Mouse (Mus musculus): ENCODE data around the gene Usp53.

Gene Usp53

DNA sequence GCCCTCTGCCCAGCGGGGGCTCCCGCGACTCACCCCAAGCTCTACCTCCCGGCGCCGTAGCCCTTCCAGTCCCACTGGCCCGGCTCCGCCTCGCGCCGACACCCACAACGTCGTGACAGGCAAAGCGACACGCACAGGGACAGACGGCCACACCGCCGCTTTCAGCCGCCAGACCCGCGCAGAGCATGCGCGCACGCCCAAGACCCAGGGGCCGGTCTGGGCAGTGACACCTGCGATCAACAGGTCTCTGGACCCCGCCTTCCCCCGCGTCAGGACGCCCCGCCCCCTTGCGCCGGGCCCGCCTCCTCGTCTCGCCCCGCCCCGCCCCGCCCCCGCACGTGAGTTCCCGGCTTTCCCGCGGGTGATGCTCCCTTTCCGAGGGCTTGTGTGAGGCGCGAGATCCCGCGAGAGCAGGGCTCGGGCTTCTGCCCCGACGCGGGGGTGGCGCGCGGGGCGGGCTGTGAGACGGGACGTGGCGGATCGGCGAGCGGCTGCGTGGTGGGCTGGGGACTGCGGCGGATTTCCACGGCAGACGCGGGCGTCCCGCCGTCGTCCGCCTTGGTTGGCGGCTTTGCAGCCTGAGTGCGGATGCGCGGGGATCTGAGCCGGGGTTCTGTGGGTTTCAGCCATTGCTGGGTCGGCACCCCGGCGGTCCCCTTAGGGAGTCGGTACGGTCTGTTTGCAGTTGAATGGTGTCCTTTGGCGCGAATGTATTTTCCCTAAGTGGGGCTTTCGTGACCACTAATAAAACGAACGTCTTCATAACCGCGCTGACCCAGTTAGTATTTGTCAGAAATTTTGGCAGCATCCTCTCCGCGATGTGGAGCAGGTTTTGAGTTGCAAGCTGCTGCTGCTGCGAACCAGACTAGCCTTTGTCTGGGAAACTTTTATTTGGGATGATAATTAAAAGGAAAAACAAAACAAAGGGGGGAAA is at the start of gene Usp53:
Usp53 (minus strand) TSS at position 262 of the 934 bp plus-strand sequence.
- in situ Hi-C loops (cut with MboI, MseI) = loop anchor here (10.0 to 25.0 kb wide), 2 partner anchors 60 to 528 kb away; partner anchors contain the start of gene 1810037I17Rik

DNA sequence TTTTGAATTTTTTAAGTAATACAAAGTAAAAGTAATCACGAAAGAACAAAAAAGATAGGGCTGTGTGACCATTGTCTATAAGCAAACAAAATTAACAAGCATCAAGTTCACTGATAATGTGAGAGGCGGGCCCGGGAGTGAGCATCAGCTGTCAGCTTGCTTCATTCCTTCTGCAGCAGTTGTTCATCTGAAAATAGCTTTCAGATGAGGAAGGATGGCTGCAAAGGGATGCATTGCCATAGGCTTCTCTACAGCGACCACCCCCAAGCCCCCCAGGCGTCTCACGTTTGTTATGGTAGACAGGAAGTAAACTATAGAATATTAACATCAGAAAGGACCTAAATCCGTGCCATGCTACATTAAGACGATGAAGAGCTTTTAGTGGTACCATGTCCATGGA is 49.5 kb upstream of the Usp53 start:
- in situ Hi-C loops (cut with MboI, MseI) = no loop called here

GRCm38 (mm10) chr3:123025634-123026033 is 41.3 kb upstream of the Usp53 start:
- in situ Hi-C loops (cut with MboI, MseI) = no loop called here

DNA sequence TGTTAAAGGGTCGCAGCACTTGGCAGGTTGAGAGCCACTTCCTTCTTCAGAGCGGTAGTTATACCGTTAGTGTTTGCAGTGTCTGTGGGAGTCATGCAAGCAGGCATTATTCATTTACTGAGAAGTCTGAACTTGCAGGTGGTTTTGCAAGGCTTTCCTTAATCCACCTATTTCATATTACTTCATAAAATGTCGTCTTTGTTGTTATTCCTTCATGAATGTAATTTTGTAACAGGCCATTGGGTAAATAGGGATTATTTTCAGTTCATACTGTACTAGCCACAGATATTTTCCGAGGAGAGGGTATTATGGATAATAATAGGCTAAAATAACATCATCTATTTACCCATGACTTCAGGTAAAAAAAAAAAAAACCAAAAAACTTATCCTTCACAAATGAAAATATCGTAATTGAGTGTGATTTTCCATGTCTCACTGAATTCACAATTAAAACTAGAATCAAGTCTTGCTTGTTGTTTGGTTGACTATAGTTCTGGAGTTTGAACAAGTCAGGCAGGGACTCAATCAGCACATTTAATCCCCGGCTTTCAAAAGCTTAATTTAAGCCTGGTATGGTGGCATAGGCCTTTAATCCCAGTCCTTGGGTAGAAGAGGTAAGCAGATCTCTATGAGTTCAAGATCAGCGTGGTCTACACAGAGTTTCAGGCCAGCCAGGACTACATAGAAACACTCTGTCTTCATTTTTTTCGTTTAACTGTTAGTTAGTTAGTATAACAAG is 40.4 kb upstream of the Usp53 start:
- in situ Hi-C loops (cut with MboI, MseI) = no loop called here

- in situ Hi-C loops (cut with MboI, MseI) = no loop called here
Measured at GRCm38 (mm10) chr3:123018792-123019191, 34.5 kb upstream of the Usp53 start.

DNA sequence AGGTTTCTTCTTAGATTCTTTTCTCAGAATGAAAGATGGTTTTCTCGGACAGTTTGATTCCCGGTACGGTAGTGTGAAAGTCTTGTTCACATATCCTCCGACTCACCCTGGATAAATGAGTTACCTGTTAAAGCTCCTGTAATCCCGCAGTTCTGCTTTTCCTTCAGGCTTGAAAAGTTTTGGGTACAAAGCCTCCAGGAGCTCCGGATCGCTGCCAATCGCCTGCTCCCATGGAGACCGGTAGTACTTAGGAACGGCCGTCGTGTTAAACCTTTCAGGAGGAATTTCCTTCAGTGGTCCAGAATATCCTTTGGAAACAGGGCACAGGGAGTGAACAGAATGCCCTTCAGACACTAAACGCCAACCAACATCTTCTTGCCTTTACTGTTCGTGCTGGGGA is 29.2 kb upstream of the Usp53 start:
- in situ Hi-C loops (cut with MboI, MseI) = no loop called here

DNA sequence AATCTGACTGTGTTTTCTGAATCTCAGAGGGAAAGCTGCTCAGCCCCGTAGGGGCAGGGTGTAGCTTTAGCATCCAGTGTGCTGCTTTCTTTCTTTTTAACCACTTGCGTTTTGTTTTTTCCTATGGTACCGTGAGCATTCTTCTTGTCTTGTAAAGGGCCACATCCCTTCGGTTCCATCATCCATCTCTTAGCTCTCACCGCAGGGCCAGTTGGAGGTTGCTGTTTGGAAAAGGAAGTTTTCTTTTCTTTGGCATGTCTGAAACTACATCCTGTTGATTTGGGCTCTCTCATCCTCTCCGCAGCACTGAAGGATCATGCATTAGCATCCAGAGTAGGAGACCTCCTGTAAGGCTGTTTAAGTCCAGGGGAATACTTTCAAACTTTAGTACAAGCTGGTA is 25.1 kb upstream of the Usp53 start:
- in situ Hi-C loops (cut with MboI, MseI) = no loop called here

- in situ Hi-C loops (cut with MboI, MseI) = no loop called here
Measured at GRCm38 (mm10) chr3:123007386-123007785, 23.1 kb upstream of the Usp53 start.

- in situ Hi-C loops (cut with MboI, MseI) = no loop called here
Measured at GRCm38 (mm10) chr3:123001053-123001452, 16.7 kb upstream of the Usp53 start.

GRCm38 (mm10) chr3:122998511-122998910 is 14.2 kb upstream of the Usp53 start:
- in situ Hi-C loops (cut with MboI, MseI) = loop anchor here (25.0 kb wide), 1 partner anchor 514 kb away; no protein-coding TSS in a partner anchor

DNA sequence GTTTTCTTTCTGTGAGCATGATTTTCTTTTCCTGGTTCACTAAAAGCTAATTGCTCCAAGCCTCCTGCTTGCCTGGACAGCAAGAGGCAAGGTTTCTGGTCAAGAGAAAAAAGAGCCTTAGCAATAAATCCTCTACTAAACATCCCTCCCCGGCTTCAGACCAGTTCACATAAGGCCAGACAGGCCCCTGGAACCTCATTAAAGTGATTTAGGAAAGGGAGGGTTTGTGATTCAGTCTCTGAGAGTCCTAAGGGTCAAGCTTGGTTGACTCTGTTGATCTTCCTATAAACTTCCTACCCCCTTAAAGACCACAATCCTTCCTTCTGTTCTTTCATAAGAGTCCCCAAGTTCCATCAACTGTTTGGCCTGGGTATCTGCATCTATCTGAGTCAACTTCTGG is 12.7 kb upstream of the Usp53 start:
- in situ Hi-C loops (cut with MboI, MseI) = loop anchor here (25.0 kb wide), 1 partner anchor 515 kb away; no protein-coding TSS in a partner anchor

DNA sequence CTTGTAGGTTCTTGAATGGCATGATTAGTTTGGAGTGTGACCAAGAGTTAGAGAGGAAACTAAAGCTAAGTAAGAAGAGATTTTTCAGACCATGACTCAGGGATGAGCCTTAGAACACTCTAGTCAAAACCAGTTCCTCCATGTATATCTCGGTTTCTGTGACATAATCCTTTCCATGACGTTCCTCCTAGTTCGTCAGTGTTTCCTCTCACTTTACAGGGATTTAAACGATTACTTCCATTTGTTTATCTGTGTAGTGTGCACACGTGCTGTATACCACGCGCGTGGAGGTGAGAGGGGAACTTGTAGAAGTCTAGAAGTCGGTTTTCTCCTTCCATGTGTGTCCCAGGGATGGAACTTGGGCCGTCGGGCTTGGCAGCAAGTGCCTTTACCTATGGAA is 2.6 kb upstream of the Usp53 start:
- in situ Hi-C loops (cut with MboI, MseI) = loop anchor here (10.0 to 25.0 kb wide), 2 partner anchors 62 to 525 kb away; partner anchors contain the start of gene 1810037I17Rik

GRCm38 (mm10) chr3:122986386-122986785 is 2.1 kb upstream of the Usp53 start:
- in situ Hi-C loops (cut with MboI, MseI) = loop anchor here (10.0 to 25.0 kb wide), 2 partner anchors 62 to 526 kb away; partner anchors contain the start of gene 1810037I17Rik

DNA sequence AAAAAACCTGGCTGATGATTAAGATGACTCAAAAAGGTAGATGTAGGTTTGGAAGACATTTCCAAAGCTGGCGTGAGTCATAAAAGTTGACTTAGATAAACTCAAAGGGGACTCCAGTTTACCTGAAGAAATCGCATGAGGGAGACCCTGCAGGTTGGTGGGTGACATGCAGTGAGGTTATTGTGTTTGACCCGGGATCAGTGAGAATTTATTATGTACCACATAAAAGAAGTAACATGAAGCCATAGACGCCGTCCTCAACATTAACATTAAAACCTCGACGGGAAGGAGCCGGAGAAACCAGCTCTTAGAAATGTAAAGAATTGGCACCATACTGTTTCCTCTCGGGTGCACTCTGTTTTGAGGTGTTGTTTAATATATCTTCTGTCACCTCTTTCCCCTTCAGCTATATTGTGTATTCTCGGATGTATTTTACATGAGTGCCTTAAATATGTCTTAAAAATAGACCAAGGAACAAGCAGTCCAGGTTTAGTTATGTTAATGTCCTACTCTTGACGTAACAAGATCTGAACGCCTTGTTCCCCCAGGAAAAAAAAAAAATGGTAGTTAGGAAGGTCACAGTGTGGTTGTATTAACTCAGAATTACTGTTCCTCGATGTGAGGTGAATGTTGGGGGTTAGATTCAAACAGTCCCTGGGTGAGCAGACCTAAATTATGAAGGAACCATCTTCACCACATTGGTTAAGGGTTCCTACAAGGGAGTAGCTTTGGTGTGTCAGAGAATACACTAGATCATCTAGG is 1.1 kb upstream of the Usp53 start:
- in situ Hi-C loops (cut with MboI, MseI) = loop anchor here (10.0 to 25.0 kb wide), 2 partner anchors 61 to 527 kb away; partner anchors contain the start of gene 1810037I17Rik

- in situ Hi-C loops (cut with MboI, MseI) = loop anchor here (10.0 to 25.0 kb wide), 2 partner anchors 59 to 528 kb away; partner anchors contain the start of gene 1810037I17Rik
Measured at GRCm38 (mm10) chr3:122983849-122984248, 461 bp downstream of the Usp53 start.

GRCm38 (mm10) chr3:122975964-122976363 is 8.3 kb downstream of the Usp53 start:
- in situ Hi-C loops (cut with MboI, MseI) = loop anchor here (25.0 kb wide), 1 partner anchor 536 kb away; no protein-coding TSS in a partner anchor

DNA sequence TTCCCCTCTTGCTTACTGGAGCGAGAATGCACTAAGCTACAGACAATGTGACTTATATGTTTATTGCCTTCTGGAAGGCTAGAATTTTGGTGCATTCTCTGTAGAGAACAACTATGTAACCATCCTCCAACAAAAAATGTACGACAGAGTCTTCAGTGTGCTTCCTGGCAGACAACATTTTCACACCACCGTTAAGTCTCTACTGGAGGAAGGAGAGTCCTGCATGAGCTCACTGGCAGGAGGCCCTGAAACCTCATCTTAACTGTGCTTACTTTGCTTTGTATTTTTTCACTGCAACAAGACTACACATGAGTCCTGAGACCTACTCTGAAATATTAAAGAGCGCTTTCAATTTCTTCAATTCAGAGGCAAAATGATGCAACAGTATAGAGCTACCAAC is 8.9 kb downstream of the Usp53 start:
- in situ Hi-C loops (cut with MboI, MseI) = loop anchor here (25.0 kb wide), 1 partner anchor 537 kb away; no protein-coding TSS in a partner anchor

DNA sequence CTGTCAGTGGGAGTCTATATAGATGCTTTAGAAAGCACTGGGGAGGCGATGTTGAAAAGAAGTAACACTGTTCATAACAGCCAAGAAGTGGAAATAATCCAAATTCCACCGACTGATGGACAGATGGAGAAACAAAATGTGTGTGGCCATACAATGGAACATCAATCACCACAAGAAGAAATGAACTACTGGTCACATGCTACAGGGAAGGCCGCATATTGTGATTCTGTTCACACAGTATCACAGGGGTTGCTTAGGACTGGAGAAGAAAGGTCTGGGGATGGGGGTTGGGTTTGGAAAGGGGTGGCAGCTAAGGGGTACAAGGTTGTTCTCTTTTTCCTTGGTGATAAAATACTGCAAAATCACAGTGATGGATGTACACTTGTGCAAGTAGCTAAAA is 9.5 kb downstream of the Usp53 start:
- in situ Hi-C loops (cut with MboI, MseI) = loop anchor here (25.0 kb wide), 2 partner anchors 537 to 1713 kb away; no protein-coding TSS in a partner anchor

GRCm38 (mm10) chr3:122972126-122972822 is 12.0 kb downstream of the Usp53 start:
- in situ Hi-C loops (cut with MboI, MseI) = loop anchor here (25.0 kb wide), 1 partner anchor 1710 kb away; no protein-coding TSS in a partner anchor

GRCm38 (mm10) chr3:122968391-122968790 is 15.9 kb downstream of the Usp53 start:
- in situ Hi-C loops (cut with MboI, MseI) = loop anchor here (25.0 kb wide), 1 partner anchor 1706 kb away; no protein-coding TSS in a partner anchor
